20 mouse cellular contexts compared by ENCODE assay signal in the genomic region with DNA sequence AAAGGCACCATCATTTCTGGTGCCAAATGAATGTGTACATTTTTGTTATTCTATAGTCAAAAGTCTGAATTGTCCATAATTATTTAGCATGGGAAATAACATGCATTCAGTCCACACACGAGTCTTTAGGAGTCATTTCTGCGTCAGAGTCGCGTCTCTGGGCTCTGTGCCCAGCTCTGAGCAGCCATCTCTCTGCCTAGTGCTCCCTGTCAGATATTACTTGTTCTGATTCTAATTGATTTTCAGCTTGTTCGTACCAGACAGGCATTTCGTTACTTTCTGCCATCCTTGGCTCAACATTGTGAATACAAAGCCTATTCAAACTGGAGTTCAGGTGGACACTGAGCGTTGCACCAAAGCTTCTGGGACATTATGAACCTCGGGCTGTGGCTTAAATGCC. TPM values are rescaled to one million over a fixed set of nuclear protein-coding genes. Genes with fewer than 3 reads are reported as not detected.
DNase-seq lines count a peak whose midpoint lies in the region; ATAC-seq and TF ChIP-seq lines count a peak whose summit lies in the region.
"Had no signal": no experiment of that assay in that cellular context is flagged by ENCODE, and none has a peak within 500 bp of the region (broad histone marks: within the 10 kb centered on the region; RNA-seq: fewer than 3 reads in every experiment).

No protein-coding gene starts in this region.

- in situ Hi-C loops in CH12.LX (cut with MboI; ENCODE audit: low pct_ligation_motif_present, low pct_unique_long_range_greater_than_20kb, low sequenced_read_pairs) = no loop called here

- intact Hi-C loops in gastrocnemius, adult 2 months (cut with DNase I) = no loop called here

- no peak for TF ChIP-seq RAD21 in CH12.LX (IDR thresholded peaks at IDR 0.05; ENCODE audit: low read depth, low read length)

- no peak for TF ChIP-seq POLR2A in CH12.LX (IDR thresholded peaks at IDR 0.05; ENCODE audit: low read depth, low read length)

- dilution Hi-C loops in CH12.LX (cut with MboI; ENCODE audit: extremely low pct_ligation_motif_present, extremely low pct_unique_long_range_greater_than_20kb, low sequenced_read_pairs) = no loop called here

- H3K36me3 ChIP-seq in kidney, embryonic 16.5 days (ENCODE audit: insufficient read depth, low read length) = no peaks in the 10 kb centered on the region
- no peaks in the 10 kb centered on the region for H3K36me3 ChIP-seq in CH12.LX (replicated peaks in 1 of 2; ENCODE audit: control insufficient read depth in 1 of 2, insufficient read depth in 1 of 2, low read length in 1 of 2)
- H3K36me3 ChIP-seq: embryonic facial prominence, embryonic 15.5 days; limb, embryonic 15.5 days had no signal

- WGBS in kidney, embryonic 16.5 days = 60% methylated on average over 8 of the region's 8 CpGs

- H3K4me3 ChIP-seq in kidney, embryonic 16.5 days (ENCODE audit: low read length) = no peak overlapping the region
- H3K4me3 ChIP-seq in CH12.LX (replicated peaks in 1 of 3; ENCODE audit: low read depth in 2 of 3, low read length in 2 of 3, poor library complexity in 1 of 3) = peak overlapping the region in 1 of 3 experiments; percentile 28
- no peak overlapping the region for H3K4me3 ChIP-seq in gastrocnemius, adult 2 months
- H3K4me3 ChIP-seq: embryonic facial prominence, embryonic 15.5 days; limb, embryonic 15.5 days had no signal

- no peaks in the 10 kb centered on the region for H3K79me2 ChIP-seq in CH12.LX (replicated peaks; ENCODE audit: control insufficient read depth, extremely low read depth, insufficient read depth, poor library complexity, severe bottlenecking)

- no peak for TF ChIP-seq EP300 in CH12.LX (IDR thresholded peaks at IDR 0.05; ENCODE audit: low read length)

- H3K4me2 ChIP-seq in kidney, embryonic 16.5 days (replicated peaks; ENCODE audit: low read depth, low read length) = peak overlapping the region; percentile 23
- peak overlapping the region; percentile 98 for H3K4me2 ChIP-seq in CH12.LX (ENCODE audit: insufficient read depth, low read depth, poor library complexity, severe bottlenecking)
- H3K4me2 ChIP-seq: embryonic facial prominence, embryonic 15.5 days; limb, embryonic 15.5 days had no signal

- H3K27me3 ChIP-seq in kidney, embryonic 16.5 days (ENCODE audit: insufficient read depth, low read length) = no peaks in the 10 kb centered on the region
- no peaks in the 10 kb centered on the region for H3K27me3 ChIP-seq in CH12.LX (replicated peaks)
- H3K27me3 ChIP-seq: embryonic facial prominence, embryonic 15.5 days; limb, embryonic 15.5 days had no signal

- H3K9me3 ChIP-seq in kidney, embryonic 16.5 days (ENCODE audit: low read length) = no peaks in the 10 kb centered on the region
- H3K9me3 ChIP-seq in CH12.LX (replicated peaks; ENCODE audit: low read length) = no peaks in the 10 kb centered on the region
- H3K9me3 ChIP-seq: embryonic facial prominence, embryonic 15.5 days; limb, embryonic 15.5 days had no signal

- peak; percentile 34 to 35 for DNase-seq in cerebellum, postnatal 10 days
- no peak for DNase-seq in cerebellum, adult 11-12 months
- DNase-seq in kidney, postnatal 14 days = no peak
- no peak for DNase-seq in CH12.LX (ENCODE audit: extremely low read depth)
- DNase-seq in adrenal gland, postnatal 36 days = peak; percentile 61 to 62
- no peak for DNase-seq in gastrocnemius, adult 2 months
- no peak for DNase-seq in thymus, postnatal 36 days
- DNase-seq: cerebellum, adult 11 months; gastrocnemius, postnatal 25 days; kidney, adult 2 months; right cerebral cortex, postnatal 14 days; thymus, postnatal 25 days had no signal

- no peak for ATAC-seq in kidney, embryonic 16.5 days (ENCODE audit: low FRiP score, low TSS enrichment)
- ATAC-seq: midbrain, embryonic 16.5 days had no signal

- H3K4me1 ChIP-seq in kidney, embryonic 16.5 days (ENCODE audit: insufficient read depth, low read length) = no peaks in the 10 kb centered on the region
- peaks cover 0 to 1% of the 10 kb centered on the region in 2 experiments; a peak in 1 of 4 replicates for H3K4me1 ChIP-seq in CH12.LX (ENCODE audit: control insufficient read depth in 1 of 2, insufficient read depth in 2 of 2)
- H3K4me1 ChIP-seq: embryonic facial prominence, embryonic 15.5 days; limb, embryonic 15.5 days had no signal

- no peak overlapping the region for H3K27ac ChIP-seq in kidney, embryonic 16.5 days (ENCODE audit: low read length)
- no peak overlapping the region for H3K27ac ChIP-seq in CH12.LX (ENCODE audit: insufficient read depth, low read depth)
- H3K27ac ChIP-seq in gastrocnemius, adult 2 months = no peak overlapping the region
- H3K27ac ChIP-seq: embryonic facial prominence, embryonic 15.5 days; limb, embryonic 15.5 days had no signal

- TF ChIP-seq CTCF in CH12.LX (conservative IDR thresholded peaks at IDR 0.05 in 1 of 2, IDR thresholded peaks at IDR 0.05 in 1 of 2; ENCODE audit: low read depth in 2 of 2, low read length in 2 of 2) = no peak
- TF ChIP-seq CTCF in gastrocnemius, adult 2 months (IDR thresholded peaks at IDR 0.05) = no peak

- H3K9ac ChIP-seq in kidney, embryonic 16.5 days (replicated peaks; ENCODE audit: low read length) = no peak overlapping the region
- peak overlapping the region; percentile 40 for H3K9ac ChIP-seq in CH12.LX (ENCODE audit: insufficient read depth, low read depth)
- H3K9ac ChIP-seq: embryonic facial prominence, embryonic 15.5 days; limb, embryonic 15.5 days had no signal

TF ChIP-seq in CH12.LX, 34 proteins besides CTCF, POLR2A, EP300 and RAD21:
- TF ChIP-seq ZNF384 (IDR thresholded peaks at IDR 0.05; ENCODE audit: low read depth, low read length) (no peak), USF1 (IDR thresholded peaks at IDR 0.05; ENCODE audit: low read depth, low read length) (no peak), NELFE (IDR thresholded peaks at IDR 0.05; ENCODE audit: low read depth, low read length) (no peak), CHD2 (IDR thresholded peaks at IDR 0.05; ENCODE audit: low read length) (no peak), ETS1 (conservative IDR thresholded peaks at IDR 0.05; ENCODE audit: low read depth, low read length) (no peak), E2F4 (IDR thresholded peaks at IDR 0.05; ENCODE audit: insufficient replicate concordance, low read depth, low read length) (no peak), CHD1 (IDR thresholded peaks at IDR 0.05; ENCODE audit: low read depth, low read length) (no peak), BHLHE40 (IDR thresholded peaks at IDR 0.05; ENCODE audit: low read depth, low read length) (no peak), JUND (conservative IDR thresholded peaks at IDR 0.05; ENCODE audit: low read depth, low read length) (no peak), ELF1 (IDR thresholded peaks at IDR 0.05; ENCODE audit: low read depth, low read length) (no peak), ZMIZ1 (IDR thresholded peaks at IDR 0.05; ENCODE audit: low read depth, low read length) (no peak), HCFC1 (IDR thresholded peaks at IDR 0.05; ENCODE audit: low read depth, low read length) (no peak), TBP (conservative IDR thresholded peaks at IDR 0.05; ENCODE audit: low read depth, low read length) (no peak), POLR2AphosphoS2 (IDR thresholded peaks at IDR 0.05; ENCODE audit: low read depth, low read length) (no peak), ZKSCAN1 (IDR thresholded peaks at IDR 0.05; ENCODE audit: borderline replicate concordance, low read depth, low read length) (no peak), SMC3 (IDR thresholded peaks at IDR 0.05; ENCODE audit: low read depth, low read length) (no peak), MXI1 (IDR thresholded peaks at IDR 0.05; ENCODE audit: low read depth, low read length) (no peak), MEF2A (IDR thresholded peaks at IDR 0.05; ENCODE audit: borderline replicate concordance, low read depth, low read length) (no peak), USF2 (conservative IDR thresholded peaks at IDR 0.05; ENCODE audit: low read depth, low read length) (no peak), KAT2A (IDR thresholded peaks at IDR 0.05; ENCODE audit: insufficient replicate concordance, low read length) (no peak)

RNA-seq across cellular contexts. Expression of a gene that starts 33.2 kb away (rescaled TPM):
- 0.26 and 0.90 TPM in 2 replicates for polyA plus RNA-seq in kidney, embryonic 16.5 days (2015; fragmentation: Nextera tagmentation; extraction: Ambion mirVana)
- total RNA-seq in CH12.LX (2012; rRNA removed) = not detected in 2 replicates
- not detected in 2 replicates for total RNA-seq in CH12.LX (2014; rRNA removed)
- not detected in 2 replicates for polyA plus RNA-seq in CH12.LX (2012; ENCODE audit: insufficient read length, low read depth)
- total RNA-seq in adrenal gland, postnatal 36 days (2021) = not detected
- total RNA-seq in gastrocnemius, adult 2 months (2021) = not detected
- total RNA-seq: gastrocnemius, postnatal 25 days; heart, adult 8-10 months; megakaryocyte-erythroid progenitor cell, adult 5-6 weeks had no signal
- polyA plus RNA-seq: heart, embryonic 16.5 days; kidney, adult 2 months; liver, embryonic 16.5 days had no signal

Comparison
In these comparisons a context has a peak if more than half of its experiments do, and no peak if none do; other contexts are left out.
1. DNase-seq: peak in cerebellum, postnatal 10 days (2 of 2) and adrenal gland, postnatal 36 days (2 of 2); none in cerebellum, adult 11-12 months (single experiment), kidney, postnatal 14 days (single experiment), CH12.LX (single experiment), gastrocnemius, adult 2 months (single experiment) and thymus, postnatal 36 days (0 of 2).